Mouse (Mus musculus) embryo, embryonic 10.5 days (tissue): ENCODE results near the gene Fcgbp.
"Not testable (repeated sequence)": the region's sequence is repeated elsewhere in the genome, so short reads cannot be mapped to it uniquely, and the experiment has no call there.

Experiments used
- DNase-seq: peaks from one replicate; pipeline ENCODE4 v3.0.0-alpha.2; 2015; ENCODE audit warnings: low spot score

Gene Fcgbp

DNA sequence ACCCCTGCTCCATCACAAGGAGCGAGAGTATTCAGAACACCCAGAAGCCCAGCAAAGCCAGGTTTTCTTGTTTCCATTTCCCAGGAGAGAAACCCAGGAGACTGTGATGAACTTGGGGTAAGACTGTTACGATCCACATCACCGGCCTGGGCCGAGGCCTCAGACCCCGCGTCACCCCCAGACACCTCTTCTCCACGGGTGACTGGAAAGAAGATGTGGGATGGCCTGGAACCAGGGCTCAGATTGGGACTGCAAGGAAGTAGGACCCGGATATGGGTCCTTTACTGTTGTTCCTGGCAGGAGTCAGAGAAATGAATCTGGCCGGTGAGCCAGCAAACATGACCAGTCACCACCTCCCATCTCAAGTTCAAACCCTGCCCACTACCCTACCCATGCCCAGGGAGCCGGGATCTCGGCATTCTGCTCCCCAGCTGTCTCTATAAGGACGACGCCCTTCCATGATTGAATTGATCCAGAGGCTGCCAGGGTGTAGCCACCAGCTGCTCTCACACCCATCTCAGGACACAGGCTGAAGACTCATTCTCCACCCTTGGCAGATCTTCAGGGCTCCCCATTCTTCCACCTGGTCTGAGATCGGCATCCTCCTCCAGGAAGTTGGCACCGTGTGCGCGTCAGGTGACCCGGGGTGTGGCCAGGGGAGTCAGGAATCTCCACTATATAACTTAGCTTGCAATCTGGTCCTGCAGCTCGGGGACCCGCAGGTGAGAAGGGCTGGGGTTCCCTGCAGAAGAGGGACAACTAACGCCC, at the start of gene Fcgbp:
TSS of gene Fcgbp (plus strand) at position 706 of the 768 bp plus-strand sequence.
- no peak for DNase-seq

DNA sequence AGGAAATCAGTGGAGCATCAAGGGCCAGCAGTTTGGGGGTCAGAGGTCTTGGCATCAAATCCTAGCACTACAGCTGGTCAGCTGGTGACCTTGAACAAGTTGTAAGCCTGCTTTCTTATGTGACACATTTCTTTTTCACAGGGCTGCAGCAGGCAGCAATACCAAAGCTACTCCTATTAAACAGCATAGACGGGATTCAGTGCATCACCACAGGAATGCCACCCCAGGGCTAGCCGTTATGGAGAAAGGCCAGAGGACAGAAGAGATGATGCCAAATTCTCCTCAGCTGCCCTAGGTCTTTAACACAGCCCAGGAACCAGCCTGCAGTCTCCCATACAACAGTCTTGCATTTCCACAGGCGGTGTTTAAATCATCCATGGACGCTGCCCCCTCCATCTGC, 26.5 kb upstream of the Fcgbp start:
- no peak for DNase-seq

DNA sequence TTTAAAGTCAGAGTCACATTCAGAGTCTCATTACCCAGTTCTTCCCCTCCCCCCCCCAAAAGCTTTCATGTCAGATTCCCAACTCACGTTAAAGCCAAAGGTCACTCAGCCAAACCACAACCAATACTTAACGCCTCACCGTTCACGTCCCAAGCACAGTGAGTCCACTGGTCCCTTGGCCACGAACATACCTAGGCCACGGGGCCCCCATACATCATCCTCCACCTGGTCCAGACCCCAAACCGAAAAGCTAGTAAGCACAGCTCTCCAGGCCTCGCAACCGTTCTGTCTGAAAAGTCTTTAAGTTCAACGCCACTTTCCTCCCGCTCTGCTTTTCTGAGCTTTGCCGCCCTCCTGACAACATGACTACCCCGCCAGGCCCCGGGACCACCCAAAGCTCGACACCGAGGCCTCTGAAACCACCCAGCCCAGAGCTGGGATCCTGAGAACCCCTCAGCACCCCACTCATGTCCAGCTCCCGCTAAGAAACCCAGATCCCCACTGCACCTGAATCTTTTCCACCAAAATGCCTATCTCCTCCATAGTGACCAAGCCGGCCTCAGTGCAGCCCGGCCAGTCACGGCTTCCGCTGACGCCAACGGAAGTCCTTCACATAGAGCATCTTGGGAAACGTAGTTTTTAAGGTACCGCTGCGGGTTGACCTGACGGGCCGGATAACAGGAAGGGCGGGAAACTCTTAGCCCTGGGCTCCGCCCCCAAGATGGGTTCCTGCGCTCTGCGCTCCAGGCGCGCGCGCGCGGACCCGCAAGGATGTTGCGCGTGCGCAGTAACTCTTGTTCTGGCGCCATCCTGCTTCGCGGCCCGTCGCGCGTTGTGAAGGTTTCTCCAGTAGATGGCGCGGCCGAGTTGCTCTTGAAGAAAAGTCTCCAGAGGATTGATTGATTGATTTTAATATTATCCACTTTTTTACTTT, 21.3 kb upstream of the Fcgbp start, which contains the start of gene Psmc4:
TSS of gene Psmc4 (minus strand) at position 626 of the 934 bp plus-strand sequence.
- peak; percentile 100 for DNase-seq

DNA sequence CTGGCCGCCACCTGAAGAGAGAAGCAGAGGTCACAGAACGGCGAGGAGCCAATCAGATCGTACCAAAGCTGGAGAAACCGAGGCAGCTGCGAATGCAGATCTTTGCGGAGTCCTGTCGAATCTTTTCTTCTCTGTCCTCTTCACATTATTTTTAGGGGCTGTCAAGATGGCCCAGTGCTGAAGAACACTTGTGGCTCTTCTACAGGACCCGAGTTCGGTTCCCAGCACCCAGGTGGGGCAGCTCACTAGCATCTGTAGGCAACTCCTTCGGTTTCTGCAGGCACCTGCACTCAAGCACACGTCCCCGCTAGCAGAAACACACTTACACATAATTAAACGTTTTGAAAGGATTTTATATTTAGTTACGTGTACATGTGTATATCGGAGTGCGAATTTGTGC, 20.5 kb upstream of the Fcgbp start:
- no peak for DNase-seq

DNA sequence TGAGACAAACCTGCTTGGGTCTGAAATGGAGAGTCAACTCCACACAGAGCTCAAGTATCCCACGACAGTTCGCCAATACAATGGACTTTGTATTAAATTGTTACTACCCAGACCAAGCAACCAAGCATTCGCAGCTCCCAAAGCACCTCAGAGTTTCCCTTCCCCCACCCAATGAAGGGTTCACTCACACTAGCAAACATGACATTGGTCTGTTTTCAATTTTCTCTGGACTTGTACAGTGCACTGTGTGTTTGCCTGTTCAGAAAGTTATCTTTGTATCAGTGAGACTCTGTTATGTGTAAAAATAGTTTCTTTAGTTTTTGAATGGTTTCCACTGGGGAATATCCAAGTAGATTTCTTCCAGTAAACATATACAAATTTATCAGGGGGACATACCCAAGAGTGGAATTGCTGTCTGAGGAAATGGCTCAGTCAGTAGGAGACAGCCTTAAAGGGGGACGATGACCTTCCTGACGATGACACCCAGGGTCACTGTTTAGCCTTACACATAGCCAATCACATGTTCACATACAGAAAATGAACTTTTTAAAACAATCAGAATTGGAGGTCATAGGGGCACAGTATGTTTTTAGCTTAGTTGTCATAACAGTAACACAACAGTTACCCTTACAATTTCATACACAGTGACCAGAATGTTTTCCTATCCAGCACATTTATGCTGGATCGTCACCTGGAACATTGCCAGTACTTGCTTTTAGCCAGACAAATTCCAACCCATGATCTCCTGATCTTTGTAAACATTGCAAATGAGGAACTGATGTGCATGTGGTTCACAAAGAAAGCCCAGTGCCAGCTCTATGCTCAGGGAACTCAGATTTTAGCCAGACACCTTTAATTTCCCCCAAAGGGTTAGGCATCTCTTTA, 17.7 kb upstream of the Fcgbp start:
- no peak for DNase-seq

DNA sequence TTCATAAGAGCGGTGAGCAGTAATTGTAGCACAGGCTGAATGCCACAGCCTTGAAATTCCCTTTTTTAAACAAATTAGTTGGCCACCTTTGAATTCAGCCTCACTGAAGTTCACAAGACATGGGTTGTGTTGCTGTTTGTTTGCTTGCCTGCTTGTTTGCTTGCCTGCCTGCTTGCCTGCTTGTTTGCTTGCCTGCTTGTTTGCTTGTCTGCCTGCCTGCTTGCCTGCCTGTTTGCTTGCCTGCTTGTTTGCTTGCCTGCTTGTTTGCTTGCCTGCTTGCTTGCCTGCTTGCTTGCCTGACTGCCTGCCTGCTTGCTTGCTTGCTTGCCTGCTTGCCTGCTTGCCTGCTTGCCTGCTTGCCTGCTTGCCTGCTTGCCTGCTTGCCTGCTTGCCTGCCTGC, 11.1 kb upstream of the Fcgbp start:
- DNase-seq = no peak

DNA sequence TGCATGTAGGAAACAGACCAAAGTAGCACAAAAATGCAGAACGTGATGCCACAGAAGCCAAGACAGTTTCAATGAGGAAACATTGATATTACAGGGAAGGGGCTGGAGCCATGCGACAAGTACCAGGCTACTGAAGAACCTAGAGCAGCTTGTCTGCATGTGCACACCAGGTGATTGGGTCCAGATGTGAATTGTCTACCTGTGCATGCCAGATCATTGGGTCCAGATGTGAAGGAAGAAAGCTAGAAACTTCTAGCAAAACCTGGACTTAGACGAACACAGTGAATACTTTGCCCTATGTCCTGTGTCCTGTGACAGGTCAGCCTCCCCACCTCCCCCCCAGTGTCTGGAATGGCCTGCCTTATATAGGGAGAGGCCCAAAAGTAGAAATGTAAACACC, 2.4 kb upstream of the Fcgbp start:
- DNase-seq = no peak

DNA sequence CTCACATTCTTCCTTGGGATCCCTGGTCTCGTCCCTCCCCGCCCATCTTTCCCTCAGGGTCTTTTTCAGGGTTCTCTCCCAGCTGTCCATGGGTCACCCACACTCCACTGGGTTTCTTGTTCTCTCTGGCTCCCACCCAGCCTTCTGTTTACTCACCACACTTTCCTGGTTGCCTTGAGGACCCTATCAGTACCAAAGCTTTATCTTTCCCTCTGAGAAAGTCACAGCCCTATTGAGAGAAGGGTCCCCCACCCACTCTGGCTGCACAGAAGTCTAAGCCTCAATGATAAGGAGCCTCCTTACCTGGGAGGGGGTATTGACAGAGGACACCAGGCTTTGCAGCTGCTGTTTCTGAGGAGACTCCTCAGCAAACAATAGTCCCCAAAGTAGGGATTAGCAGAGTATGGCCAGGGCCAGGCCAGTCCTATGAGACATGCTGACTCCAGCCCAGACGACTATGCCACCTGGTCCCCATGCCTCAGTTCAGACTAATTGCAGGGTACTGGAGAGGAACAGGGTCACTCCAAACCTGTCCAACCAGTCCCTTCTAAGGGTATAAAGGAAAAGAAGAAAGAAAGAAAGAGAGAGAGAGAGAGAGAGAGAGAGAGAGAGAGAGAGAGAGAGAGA, 1.4 kb upstream of the Fcgbp start:
- no peak for DNase-seq

DNA sequence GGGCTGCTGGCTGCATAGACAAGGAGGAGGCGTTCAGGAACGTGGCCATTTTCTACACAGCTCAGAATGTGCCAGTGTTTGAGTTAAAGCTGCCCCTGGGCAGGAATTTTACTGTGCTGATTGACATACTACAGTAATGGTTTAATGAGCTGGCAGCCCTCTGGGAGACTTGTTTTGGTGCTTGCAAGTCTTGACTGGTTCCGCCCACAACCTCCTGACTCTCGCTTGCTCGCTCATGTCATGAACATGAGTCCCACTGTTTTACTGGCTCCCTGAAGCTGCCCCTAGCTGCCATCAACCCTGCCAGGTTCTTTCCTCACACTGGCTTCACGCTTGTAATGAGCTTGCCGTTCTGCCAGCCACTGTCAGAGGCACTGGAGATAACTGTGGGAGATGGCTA, 13.2 kb downstream of the Fcgbp start:
- DNase-seq = no peak

DNA sequence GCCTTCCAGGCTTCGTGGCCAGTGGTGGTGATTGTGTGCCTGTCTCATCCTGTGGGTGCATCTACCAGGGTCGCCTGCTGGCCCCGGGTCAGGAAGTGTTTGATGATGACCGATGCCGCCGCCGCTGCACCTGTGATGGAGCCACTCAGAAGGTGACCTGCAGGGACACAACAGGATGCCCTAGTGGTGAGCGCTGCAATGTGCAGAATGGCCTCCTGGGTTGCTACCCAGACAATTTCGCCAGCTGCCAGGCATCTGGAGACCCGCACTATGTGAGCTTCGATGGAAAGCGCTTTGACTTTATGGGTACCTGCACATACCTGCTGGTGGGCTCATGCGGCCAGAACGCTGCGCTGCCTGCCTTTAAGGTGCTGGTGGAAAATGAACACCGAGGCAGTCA, 15.2 kb downstream of the Fcgbp start:
- no peak for DNase-seq

DNA sequence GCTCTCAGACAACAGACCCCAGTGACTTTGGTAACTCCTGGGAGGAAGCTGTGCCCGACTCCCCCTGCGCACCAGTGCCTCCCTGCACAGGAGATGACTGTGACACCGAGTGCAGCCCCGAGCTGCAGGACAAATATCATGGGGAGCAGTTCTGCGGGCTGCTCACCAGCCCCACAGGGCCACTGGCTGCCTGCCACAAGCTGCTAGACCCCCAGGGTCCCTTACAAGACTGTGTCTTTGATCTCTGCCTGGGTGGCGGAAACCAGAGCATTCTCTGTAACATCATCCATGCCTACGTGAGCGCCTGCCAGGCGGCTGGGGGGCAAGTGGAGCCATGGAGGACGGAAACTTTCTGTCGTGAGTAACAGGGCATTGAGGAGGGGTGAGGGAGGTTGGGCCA, 22.5 kb downstream of the Fcgbp start:
- no peak for DNase-seq

DNA sequence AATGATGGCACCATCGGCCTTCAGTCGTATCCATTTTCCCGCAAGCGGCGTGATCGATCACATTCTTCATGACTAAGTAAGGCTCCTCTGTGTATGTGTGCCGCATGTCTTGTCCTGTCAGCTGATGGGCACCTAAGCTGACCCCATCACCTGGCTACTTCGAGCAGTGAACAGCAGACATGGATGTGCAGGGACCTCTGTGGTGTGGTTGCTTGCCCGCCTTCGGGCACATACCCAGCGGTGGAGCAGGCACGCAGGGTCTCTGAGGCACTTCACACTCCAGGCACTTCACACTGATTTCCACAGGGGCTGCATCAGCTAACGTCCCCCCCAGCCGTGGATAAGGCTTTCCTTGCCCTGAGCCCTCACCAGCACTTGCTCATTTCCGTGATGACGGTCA, 28.1 kb downstream of the Fcgbp start:
- no peak for DNase-seq

DNA sequence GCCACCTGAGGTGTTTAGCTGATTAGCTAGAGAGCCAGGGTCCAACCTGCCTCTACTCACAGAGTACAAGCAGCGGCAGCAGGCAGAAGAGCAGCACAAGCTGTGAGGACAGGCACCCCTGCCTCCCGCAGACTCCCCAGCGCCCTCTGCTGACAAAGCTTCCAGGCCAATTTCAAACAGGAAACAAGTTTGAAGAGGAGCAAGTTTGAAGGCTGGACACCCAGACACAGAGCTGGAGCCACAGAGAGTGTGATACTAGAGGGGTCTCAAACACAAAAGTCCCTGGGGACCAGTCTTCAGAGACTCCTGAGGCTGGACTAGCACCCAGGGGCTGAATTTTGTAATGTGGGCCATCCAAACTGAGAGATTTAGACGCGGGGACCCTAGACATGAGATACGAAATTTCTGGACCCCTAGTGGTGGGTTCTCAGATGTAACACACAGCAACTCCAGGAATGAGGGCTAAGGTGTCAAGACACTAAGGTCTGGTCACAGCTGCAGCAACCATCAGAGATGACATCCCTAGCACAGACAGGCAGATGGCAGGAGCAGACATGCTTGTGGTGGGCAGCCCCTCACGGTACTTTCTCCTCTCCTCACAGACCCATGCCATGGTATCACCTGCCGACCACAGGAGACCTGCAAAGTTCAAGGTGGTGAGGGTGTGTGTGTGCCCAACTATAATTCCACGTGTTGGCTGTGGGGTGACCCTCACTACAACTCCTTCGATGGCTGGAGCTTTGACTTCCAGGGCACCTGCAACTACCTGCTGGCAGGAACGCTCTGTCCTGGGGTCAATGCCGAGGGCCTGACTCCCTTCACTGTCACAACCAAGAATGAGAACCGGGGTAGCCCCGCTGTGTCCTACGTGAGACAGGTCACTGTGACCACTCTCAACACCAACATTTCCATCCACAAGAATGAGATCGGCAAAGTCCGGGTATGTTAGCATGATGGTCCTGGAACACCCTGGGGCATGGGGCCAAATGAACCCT, 29.9 kb downstream of the Fcgbp start:
- DNase-seq = peak; percentile 18

DNA sequence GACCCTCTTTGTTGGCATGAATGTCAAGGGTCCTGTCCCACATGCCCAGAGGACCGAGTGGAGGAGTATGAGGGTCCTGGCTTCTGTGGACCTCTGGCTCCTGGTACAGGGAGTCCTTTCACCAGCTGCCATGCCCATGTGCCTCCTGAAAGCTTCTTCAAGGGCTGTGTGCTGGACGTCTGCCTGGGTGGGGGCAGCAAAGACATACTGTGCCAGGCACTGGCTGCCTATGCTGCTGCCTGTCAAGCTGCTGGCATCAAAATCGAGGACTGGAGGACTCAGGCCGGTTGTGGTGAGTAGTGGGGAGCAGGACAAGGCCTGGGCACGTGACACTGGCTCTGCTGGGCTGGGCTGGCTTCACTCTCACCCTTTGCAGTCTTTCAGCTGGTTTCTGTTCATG, 31.9 kb downstream of the Fcgbp start:
- not testable (repeated sequence) for DNase-seq

DNA sequence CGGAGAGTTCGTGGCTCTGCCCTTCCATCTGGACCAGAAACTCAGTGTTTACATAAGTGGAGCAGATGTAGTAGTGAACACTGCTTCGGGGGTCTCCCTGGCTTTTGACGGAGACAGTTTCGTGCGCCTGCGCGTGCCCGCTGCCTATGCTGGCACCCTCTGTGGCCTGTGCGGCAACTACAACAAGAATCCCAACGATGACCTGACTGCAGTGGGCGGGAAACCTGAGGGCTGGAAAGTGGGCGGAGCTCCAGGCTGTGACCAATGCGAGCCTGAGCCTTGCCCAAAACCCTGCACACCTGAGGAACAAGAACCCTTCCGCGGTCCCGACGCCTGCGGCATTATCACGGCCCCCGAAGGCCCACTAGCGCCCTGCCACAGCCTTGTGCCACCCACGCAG, 33.6 kb downstream of the Fcgbp start:
- peak; percentile 43 for DNase-seq

DNA sequence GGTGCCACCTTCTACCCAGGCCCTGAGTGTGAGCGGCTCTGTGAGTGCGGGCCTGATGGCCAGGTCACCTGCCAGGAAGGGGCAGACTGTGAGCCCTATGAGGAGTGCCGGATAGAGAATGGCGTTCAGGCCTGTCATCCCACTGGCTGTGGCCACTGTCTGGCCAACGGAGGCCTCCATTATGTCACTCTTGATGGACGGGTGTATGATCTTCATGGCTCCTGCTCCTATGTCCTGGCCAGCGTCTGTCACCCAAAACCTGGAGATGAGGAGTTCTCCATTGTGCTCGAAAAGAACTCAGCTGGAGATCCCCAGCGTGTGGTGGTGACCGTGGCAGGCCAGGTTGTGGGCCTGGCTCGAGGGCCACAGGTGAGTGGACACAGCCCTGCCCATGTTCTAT, 35.2 kb downstream of the Fcgbp start:
- no peak for DNase-seq

DNA sequence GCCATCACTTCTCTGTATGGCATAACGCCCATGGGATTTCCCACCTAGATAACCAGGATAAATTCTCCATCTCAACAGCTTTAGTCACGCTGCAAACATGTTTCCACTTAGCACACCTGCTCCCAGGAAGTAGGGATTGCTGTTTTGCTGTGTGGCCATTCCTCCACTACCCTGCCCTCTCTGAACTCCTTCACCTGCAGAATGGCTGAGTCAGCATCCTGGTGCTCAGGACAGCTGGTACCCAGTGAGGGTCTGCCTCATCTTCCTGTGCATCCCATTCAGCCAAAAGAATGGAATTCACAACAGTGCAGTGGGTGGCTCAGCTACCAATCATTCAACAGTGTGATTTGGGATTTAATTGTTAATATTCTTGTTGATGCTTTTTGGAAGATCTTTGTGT, 43.6 kb downstream of the Fcgbp start:
- DNase-seq = no peak

DNA sequence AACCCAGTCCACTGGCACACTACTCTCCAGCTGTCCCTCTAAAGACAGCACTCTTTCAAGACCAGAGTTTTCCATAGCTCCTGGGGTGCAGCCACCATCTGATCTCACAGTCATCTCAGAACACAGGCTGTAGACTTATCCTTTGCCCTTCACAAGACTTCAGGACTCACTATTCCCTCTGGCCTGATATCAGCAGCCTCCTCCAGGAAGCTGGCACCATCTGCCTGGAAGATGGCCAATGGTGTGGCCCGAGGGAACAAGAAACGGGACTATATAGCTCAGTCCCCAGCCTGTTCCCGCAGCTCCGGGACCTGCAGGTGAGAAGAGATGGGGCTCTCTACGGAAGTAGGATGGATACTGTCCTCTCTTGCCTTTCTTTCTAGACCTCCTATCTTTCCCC, 58.1 kb downstream of the Fcgbp start, which contains the start of gene 9530053A07Rik:
TSS of gene 9530053A07Rik (plus strand) at position 301 of the 400 bp plus-strand sequence.
- DNase-seq = no peak

DNA sequence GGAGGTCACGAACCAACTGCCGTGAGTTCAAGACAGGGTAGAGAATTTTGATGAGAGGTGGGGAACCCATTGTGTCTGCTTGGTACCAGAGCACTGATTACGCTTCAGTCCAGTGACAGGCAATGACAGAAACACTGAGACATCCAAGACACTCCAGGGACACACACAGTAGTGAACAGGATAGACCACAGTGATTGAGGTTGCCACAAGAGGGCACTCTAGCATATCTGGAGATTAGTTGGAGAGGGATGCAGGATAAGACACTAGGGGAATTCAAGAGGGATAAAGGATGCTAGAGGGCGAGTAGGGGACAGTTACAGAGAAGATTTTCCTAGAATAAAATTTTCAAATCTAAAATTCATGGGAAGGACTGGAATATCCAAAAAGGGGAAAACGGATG, 66.6 kb downstream of the Fcgbp start:
- DNase-seq = peak; percentile 72

DNA sequence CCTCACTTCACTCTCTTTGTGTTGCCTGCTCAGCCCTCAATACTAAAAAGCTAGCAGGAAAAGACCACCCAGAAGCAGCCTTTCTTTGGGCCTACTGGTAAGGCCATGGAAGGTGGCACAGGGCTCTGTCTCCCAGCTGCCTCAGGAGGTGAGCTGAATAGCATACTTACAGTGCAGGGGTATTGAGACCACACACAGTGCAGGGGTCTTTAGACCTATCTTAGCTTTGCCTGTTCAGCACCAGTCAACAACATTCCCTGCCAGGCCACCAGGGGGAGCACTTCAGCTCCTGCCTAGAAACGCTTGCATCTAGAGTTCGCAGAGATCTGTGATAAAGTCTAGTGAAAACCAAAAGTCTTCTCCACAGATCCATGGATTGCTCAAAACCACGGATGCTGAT, 77.2 kb downstream of the Fcgbp start:
- DNase-seq = peak; percentile 84
